Mouse (Mus musculus): ENCODE data around the gene Rnf208.

- no peak for TF ChIP-seq CTCF (IDR thresholded peaks at IDR 0.05; ENCODE audit: borderline replicate concordance, control insufficient read depth, extremely low read depth, insufficient read depth, low read length, poor library complexity)
- TF ChIP-seq POLR2A (IDR thresholded peaks at IDR 0.05; ENCODE audit: control insufficient read depth, extremely low read depth, insufficient read depth, low read length, poor library complexity) = no peak
Measured at GRCm38 (mm10) chr2:25244144-25244543, 2.1 kb downstream of the Rnf208 start.

Data from thymus, adult 2 months (tissue).